Mouse (Mus musculus) left cerebral cortex, postnatal 14 days (tissue): ENCODE results near the gene Gm12166. TPM values are rescaled to one million over a fixed set of nuclear protein-coding genes. Genes with fewer than 3 reads are reported as not detected.

Experiments
- DNase-seq, 2 experiments: peaks; one replicate each; pipeline ENCODE4 v3.0.0; 2021 to 2022; ENCODE audit warnings: low spot score in 2 of 2, mixed read lengths in 1 of 2
- intact Hi-C: fragments of 180-260 bp; cut with DNase I; formaldehyde crosslinking; loops from one replicate; pipeline ENCODE4 v1.15.1; 2025
- total RNA-seq, 2 experiments: library from RNA; stranded (reverse); gene quantifications; 2 replicates each; pipeline ENCODE4 v1.2.3; 2021

Gene Gm12166
- total RNA-seq, 2 experiments from 2014 or later = 1.8 to 2.6 TPM

DNA sequence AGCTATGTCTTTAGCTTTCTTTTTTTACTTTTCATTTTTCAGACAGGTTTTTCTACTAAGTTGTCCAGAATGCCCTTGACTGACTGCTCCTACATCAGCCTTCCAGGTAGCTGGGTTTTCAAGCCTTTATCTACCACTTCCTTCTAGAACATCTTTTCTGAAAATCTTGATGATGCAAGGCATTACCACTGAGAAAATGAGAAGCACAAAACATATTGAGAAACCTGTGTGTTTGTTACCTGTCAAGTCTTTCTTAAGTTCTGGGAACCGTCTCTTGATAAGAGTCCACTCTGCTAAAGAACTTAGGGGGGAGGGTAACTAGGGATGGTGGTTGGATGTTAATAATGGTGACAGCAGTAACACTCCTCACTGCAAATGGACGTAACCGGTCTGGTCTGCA, 23.4 kb upstream of the Gm12166 start:
- no peak for DNase-seq
- intact Hi-C loops = no loop called here

DNA sequence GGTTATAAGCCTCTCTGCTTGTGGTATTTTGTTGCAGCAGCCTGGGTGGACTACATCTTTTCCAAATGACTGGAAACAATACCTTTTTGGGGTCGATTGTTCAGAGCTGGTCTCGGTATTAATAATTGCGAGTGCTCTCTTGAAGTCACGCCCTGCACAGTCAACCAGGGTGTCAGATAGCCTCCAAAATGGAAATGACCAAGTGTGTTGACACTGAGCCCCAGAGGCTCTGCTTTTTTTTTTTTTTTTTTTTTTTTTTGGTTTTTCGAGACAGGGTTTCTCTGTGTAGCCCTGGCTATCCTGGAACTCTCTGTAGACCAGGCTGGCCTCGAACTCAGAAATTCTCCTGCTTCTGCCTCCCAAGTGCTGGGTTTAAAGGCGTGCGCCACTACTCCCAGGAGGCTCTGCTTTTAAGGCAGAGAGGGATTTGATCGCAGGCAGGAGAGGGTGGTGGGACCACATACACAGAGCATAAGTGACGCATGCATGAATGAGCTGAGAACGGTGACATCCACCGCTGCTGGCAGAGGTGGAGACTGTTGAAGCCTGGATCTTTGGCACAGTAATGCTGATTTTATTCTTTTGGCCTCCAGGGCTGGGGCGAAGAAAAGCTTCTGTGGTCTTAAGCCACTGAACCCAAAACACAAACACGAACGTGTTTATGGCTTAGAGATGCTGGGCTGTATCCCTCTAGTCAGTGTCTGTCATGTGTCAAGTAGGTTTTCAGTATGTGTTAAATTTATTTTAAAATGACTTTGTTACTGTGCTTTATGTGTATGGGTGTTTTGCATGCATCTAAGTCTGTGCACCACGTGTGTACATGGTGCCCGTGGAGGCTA, 21.9 kb upstream of the Gm12166 start:
- no peak for DNase-seq
- intact Hi-C loops = no loop called here

DNA sequence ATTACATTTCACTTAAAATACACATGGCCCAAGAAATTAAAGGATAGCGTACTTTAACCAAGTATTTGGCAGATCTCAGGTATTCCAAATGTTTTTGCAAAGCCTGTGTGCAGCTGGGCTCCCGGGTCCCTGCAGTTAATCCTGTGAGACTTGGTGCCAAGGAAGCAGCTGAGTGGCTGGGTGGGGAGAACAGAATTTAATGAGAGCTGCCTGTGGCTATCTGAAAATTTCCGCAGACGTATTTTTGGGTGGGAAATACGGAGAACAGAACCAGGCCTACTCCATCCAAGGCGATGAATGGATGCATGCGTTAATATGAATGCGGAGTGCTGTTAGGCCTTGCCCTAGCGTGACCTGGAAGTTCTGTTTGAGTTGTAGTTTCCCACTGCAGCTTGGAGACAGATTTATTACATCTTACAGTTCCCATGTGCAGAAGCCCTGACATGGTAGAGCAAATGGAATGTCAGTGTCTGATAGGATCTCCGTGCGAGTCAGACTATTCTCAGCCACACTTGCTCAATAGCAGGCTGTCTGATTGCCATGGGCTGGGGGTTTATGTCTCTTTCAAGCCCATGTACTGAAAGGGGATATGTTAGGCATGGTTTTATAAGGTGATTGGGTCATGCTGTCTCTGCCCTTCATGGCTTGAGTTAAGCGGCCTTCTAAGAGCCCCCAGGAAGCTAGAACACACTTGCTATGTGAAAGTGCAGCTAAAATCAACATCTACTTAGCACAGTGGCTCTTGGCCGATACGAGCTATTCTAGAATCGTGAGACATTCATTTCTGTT, 21.1 kb upstream of the Gm12166 start:
- intact Hi-C loops = no loop called here
- no peak for DNase-seq

DNA sequence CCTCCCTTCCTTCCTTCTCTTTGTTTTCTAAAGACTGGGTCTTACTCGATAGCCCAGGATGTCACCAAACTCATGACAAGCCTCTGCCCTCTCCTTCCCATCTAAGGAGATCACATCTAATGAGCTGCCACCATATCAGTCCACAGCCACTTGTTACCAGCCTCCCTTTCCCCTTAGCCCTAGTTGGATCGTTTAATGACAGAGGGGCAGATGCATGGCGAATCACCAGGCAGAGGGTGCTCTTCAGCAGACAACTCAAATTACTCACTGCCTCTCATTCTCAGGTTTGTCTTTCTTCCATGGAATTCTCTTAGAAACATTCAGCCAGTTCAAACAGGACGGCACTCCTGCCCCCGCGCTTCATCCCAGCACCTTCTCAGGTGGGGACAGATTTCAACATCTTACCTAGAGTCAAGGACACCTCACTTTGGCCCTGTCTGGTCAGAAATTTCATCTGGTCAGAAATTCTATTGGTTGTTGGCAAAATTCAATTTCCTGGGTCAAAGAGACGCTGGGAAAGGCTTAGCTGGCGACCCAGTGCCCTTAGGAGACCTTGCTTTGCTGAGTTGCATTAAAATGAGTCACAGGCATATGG, 20.4 kb upstream of the Gm12166 start:
- intact Hi-C loops = no loop called here
- no peak for DNase-seq

DNA sequence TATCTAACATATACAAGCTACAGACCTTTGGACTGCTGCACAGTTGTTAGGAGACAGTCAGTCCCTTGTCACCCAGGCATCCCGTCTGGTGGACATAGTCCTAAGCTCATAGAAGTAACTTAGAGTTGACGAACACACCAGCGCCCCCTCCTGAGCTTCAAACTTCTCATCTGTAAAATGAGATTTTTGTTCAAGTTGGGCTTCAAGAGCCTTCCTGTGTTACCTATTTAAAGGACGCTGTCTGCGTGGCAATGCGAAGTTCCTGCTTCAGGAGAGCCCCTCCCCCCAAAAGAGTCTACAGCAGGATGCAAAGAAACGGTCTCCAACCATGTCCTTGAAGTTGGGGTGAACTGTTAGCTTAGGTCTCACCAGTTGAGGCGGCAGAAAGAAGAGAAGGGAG, 18.7 kb upstream of the Gm12166 start:
- intact Hi-C loops = no loop called here
- DNase-seq = no peak

DNA sequence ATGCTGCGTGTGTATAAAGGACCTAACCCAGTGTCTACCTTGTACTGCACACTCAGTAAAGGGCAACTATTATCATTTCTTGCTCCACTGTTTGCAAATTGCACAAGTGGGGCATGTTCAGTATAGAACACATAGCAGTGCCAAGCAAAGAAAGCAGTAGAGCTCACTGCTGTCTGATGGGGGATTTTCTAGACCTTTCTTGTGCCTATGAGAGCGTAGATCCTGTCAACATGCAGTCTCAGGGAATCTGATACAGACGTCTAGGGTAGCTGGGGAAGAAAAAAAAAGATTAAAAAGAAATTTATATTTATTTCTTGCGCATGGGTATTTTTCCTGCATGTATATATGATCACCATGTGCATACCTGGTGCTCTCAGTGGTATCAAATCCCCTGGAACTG, 18.0 kb upstream of the Gm12166 start:
- DNase-seq = no peak
- intact Hi-C loops = no loop called here

DNA sequence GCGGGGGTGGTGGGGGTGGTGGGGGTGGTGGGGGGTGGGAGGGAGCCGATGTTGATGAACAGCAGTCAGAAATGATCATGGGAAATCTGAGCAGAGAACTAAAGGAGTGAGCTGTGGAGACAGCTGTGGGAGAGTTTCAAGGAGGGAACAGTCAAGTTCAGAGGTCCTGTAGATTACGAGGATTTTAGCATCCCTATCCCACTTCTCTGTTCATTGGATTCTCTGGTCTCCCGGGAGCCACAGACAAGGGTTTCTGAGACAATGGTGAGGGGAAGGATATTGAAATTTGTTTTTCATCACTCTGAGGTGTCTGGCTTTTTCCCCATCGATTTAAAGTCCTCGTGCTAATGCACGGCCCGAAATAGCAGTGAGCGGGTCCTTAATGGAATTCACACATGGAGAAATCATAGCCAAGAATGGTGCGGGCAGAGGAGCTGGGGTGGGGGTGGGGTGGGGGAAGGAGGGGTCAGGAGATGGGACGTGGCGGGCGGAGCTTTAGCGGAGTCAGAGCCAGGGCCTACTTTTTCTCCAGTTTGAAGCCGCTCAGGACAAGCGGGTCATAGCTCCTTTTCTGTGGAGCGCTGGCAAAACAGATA, 17.4 kb upstream of the Gm12166 start:
- DNase-seq = no peak
- intact Hi-C loops = no loop called here

DNA sequence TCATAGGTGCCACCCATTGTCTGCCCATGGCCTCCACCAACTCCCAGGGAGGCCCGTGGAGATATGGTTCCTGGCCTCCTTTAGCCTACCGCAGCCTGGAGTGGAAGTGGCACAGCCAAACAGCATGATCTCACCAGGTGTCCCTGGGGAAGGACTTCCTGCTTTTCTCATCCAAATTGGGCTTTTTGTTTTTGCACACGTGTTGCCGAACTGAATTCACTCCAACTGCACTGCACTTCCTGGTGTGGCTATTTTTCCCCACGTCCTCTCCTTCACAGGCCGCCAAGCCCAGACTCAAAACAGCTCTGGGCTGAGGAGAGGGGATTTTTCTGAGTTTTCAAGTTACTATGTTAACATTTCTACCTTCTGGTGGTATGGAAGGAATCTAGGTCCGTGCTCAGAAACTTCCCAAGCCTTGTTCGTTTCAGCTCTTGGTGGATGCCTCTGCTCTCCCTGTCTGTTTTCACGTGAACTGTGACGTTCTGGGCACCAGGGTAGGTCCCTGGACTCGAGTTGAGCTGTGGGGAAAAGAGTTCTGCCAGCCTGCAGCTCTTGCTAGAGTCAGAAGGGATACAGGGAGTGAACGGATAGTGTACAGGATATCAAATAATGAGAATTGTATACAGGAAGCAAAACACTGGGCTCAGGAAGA, 16.8 kb upstream of the Gm12166 start:
- intact Hi-C loops = no loop called here
- no peak for DNase-seq

DNA sequence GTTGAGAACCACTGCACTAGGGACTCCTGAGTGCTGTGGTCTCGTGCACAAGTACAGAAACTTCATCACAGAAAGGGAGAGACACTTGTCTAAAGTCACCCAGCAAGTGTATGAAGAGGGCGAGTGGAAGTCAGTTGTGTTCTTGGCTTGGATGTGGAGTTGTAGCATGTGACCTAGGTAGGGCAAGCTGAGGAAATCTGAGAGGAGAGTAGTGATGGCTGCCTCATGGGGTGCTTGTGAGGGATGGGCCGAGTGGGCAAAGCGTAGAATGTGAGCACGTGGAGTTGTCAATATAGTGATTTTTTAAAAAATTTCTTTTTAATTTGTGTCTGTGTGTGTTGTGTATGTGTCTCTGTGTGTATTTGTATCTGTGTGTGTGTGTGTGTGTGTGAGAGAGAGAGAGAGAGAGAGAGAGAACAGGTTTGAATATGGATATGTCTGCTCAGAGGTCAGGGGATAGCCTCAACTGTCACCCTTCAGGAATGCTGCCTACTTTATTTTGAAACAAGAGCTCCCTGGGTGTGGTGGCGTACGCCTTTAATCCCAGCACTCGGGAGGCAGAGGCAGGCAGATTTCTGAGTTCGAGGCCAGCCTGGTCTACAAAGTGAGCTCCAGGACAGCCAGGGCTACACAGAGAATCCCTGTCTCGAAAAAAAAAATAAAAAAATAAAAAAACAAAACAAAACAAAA, 15.4 kb upstream of the Gm12166 start:
- no peak for DNase-seq
- intact Hi-C loops = no loop called here

DNA sequence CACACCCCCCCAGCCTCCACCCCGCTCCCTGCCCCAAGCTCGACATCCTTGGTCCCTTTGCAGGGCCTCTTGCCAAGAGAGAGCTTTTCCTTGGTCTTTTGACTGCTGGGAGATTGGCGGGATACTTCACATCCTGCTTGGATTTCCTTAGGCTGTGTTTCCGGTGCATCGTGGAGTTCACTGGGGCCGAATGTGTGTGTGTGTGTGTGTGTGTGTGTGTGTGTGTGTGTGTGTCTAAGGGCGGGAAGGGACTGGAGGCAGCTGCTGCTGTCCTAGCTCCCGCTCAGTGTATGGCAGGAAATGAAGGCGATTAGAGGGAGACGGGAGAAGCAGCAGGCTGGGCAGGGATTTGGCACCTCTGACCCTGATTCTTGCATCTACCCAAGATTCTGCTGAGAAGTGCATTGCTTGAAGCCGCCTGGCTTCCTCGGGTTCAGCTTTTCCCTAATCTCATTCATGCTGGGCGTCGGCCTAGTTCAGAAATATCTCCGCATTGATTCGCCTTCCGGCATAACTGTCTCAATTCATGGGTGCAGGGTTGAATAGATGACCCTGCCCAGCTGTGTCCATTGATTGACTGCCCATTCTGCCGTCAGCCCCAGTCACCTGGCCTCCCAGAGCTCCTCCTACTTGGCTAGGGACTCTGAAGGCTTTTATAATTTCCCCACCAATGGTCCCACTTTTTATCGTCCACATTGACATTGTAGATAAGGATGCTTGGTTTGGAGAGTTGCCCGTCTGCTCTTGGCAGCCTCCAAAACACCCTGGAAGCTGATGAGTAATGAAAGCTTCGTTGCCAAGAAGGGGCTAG, 13.3 kb upstream of the Gm12166 start:
- no peak for DNase-seq
- intact Hi-C loops = no loop called here

DNA sequence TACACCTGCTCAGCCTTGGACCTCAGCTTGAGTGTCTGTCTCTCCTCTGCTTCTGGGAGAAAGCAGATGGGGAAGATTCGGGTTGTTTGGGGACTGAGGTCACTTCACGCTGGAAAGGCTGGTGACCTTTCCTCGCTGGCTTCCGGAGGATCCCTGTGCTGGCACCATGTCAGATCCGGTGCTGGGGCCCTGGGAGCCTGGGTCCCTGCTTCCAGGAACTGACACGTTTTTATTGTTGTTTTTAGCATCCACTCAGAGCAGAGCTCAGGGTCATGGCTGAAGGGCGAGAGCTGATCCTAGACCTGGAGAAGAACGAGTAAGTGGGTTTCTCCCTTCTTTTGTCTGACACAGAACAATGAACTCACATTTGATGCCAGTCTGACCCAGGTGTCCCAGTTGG, 12.6 kb upstream of the Gm12166 start:
- intact Hi-C loops = no loop called here
- no peak for DNase-seq

DNA sequence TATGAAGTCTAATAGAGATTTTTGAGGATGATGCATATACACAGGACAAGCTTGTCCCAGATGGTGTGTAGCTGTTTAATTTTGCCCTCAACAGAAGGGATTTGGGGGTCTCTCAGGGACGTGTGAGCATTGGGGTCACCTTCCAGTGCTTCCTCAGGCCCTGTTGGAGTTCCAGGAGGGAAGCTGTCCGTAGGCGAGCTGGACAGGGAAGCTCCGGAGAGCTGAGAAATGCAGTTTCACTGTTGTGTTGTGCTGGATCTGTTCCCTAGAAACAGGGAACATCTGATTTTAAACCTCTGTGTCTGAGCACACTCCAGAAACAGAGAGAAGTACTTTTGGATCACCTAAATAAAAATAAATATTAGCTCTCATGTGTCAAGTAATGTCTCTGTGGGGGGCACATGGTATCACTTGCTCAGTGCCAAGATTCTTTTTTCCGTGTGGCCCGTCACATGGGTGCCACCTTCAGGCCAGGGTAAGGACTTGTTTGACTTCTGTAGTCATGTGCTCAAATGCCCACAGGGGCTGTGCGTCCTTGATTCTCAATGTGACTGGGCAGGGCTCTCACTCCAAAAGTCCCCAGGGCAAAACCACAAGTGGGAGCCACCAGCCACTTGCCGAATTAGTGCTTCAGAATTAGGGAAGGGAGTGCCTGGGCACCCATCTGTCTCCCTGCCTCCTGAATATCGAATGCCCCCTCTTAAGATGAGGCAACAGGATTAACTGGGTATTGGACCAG, 11.0 kb upstream of the Gm12166 start:
- DNase-seq = no peak
- intact Hi-C loops = no loop called here

DNA sequence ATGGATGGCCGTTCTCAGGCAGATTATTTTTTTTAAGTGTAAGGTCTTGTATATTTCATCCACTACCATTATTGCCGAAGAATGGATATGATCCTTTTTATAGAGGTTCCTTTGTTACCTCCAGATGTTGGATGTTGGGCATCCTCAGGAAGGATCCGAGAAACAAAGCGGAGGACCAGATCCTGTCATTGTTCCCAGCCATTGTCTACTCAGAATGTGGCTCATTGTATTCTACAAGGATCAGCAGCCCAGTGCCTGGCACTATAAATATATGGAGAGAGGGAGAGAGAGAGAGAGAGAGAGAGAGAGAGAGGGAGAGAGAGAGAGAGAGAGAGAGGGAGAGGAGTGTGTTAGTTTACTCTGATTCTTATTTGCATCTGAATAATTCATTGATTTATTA, 10.4 kb upstream of the Gm12166 start:
- intact Hi-C loops = no loop called here
- no peak for DNase-seq

DNA sequence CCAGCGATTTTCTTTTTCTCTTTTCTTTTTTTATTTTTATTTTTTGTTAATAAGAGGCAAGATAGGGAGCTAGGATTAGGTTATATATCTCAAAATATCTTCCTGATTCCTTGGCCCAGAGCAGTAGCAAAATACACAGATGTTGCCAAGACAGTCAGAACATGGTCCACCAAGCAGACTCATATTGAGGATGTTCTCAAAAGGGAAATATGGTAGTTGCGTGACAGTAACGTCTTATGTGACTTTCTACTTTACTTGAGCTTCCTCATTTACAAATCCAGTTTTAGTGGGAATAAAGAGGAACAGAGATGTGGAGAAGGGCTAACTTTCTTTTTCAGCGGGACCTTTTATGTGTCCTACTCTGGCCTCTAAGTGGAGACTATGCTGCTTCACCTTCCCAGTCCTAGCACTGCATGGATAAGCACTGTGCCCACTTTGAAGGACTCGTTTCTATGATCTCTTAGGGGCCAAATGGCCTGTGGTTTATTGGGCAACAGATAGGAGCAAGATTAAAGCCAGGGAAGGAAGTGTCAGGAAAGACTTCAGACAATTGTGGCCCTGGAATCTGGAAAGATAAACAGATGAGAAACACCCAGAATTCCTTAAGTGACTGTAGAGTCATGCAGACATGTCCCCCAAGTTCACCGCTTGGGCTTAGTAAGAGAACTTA, 9.8 kb upstream of the Gm12166 start:
- no peak for DNase-seq
- intact Hi-C loops = no loop called here

DNA sequence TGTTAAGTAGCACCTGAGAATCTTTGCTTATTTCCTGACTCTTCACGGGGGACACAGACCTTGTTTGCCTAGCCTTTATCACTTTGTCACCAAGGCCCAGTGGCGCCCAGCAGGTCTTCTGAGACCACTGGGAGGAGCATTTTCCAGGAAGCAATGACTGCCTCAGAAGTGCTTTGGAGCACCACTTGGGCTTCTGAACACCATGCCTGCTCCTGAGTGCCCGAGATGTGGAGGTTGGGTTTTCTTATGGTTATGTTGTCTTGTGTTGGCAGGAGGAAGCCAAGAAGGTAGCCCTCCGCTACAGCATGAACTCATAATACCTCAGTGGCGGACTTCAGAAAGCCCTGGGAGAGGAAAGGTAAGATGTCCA, 8.5 kb upstream of the Gm12166 start:
- no peak for DNase-seq
- intact Hi-C loops = no loop called here

DNA sequence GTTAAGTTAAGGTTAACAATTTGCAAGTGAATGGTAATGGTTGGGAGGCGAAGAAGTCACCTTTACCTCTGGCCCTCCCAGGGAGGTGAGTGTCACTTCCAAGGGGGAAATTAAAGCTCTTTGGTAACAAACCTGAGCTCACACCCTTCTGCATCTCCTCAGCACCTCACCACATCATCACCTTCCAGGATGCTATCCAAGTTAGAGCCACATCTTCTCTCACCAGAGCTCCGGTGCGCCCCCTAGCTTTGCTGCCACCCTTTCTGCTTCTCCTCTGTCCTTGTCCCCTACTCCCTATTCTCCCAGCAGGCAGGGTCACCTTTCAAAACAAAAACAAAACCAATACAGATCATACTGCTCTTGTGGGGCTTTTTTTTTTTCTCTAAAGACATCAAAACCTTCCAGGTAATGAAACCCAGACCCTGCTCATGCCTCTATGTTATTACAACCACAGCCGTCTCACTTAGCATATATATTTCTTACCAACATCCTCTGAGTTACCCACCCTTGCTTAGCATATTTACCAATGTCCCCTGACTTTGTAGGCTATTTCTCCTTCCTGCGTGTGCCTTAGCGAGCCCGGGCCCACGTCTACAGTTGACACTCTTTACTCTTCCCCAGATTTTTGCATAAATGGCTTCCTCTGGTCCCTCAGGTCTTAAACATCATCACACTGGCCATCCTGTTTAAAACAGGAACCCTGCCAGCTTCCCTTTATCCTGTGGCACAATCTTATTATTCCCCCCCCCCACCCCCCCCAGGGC, 7.9 kb upstream of the Gm12166 start:
- intact Hi-C loops = loop anchor here (5.0 to 10.0 kb wide), 2 partner anchors 75 to 152 kb away; no protein-coding TSS in a partner anchor
- no peak for DNase-seq
